Mouse (Mus musculus) liver, embryonic 16.5 days (tissue): ENCODE data around the gene Nfia. TPM values are rescaled to one million over a fixed set of nuclear protein-coding genes. Genes with fewer than 3 reads are reported as not detected.

Experiments
- ATAC-seq: fragments of 200-750 bp; cut with Nextera tagmentation; 2 replicates; pipeline ENCODE4 v1.8.0; 2017; ENCODE audit warnings: low read depth, mild to moderate bottlenecking, moderate number of reproducible peaks, moderate library complexity
- H3K27ac ChIP-seq: fragments of 300-500 bp; sonication (generic); 2 replicates; pipeline ENCODE4 v1.5.1; 2014; ENCODE audit warnings: mild to moderate bottlenecking, low read length
- H3K27me3 ChIP-seq: fragments of 300-500 bp; sonication (generic); 2 replicates; pipeline ENCODE4 v1.6.1; 2014; ENCODE audit warnings: low read depth, low read length, mixed read lengths; ENCODE audit not compliant: control insufficient read depth, insufficient read depth
- H3K36me3 ChIP-seq: fragments of 300-500 bp; sonication (generic); 2 replicates; pipeline ENCODE4 v1.6.1; 2014; ENCODE audit warnings: mild to moderate bottlenecking; ENCODE audit not compliant: control insufficient read depth, insufficient read depth
- H3K4me1 ChIP-seq: fragments of 300-500 bp; sonication (generic); 2 replicates; pipeline ENCODE4 v1.6.1; 2014; ENCODE audit warnings: low read depth, low read length, mixed read lengths; ENCODE audit not compliant: control insufficient read depth
- H3K4me2 ChIP-seq: fragments of 300-500 bp; sonication (generic); 2 replicates; pipeline ENCODE4 v1.6.1; 2014; ENCODE audit warnings: low read depth, low read length, mixed read lengths
- H3K4me3 ChIP-seq: fragments of 300-500 bp; sonication (generic); 2 replicates; pipeline ENCODE4 v1.5.1; 2014; ENCODE audit warnings: low read depth, mild to moderate bottlenecking, low read length
- H3K9ac ChIP-seq: fragments of 300-500 bp; sonication (generic); 2 replicates; pipeline ENCODE4 v1.6.1; 2014; ENCODE audit warnings: low read depth, low read length
- H3K9me3 ChIP-seq: fragments of 300-500 bp; sonication (generic); replicated peaks from 2 replicates; pipeline ENCODE4 v1.6.1; 2016; ENCODE audit warnings: low read length; ENCODE audit not compliant: control insufficient read depth
- WGBS: fragments of 180-500 bp; shearing (Covaris S2); extraction: QIAGEN DNeasy Blood & Tissue Kit; methylation state at CpG from one replicate; pipeline ENCODE4 v1.1.7; 2014; ENCODE audit not compliant: insufficient replicate concordance; 5-methylcytosine and 5-hydroxymethylcytosine counted together
- polyA plus RNA-seq: library from polyadenylated mRNA; unstranded; fragments of >200 nt; fragmentation: Nextera tagmentation; extraction: Ambion mirVana; gene quantifications from 2 replicates; pipeline ENCODE4 v1.2.1, GENCODE M21; 2015

The Nfia gene
- polyA plus RNA-seq, 1 experiment from 2014 or later: 5.7 TPM

- H3K4me1 ChIP-seq: peaks cover 12% of the 10 kb centered on the region
- no peaks in the 10 kb centered on the region for H3K27me3 ChIP-seq
- no peak overlapping the region for H3K9ac ChIP-seq
- no peaks in the 10 kb centered on the region for H3K36me3 ChIP-seq
- no peak overlapping the region for H3K4me3 ChIP-seq
- H3K9me3 ChIP-seq: no peaks in the 10 kb centered on the region
- H3K4me2 ChIP-seq: no peak overlapping the region
- no peak for ATAC-seq
- H3K27ac ChIP-seq: no peak overlapping the region
- 26% methylated on average over 7 of the region's 7 CpGs for WGBS
These were observed 67.0 kb downstream of the Nfia start for GRCm38 (mm10) chr4:97839406-97840101.

DNA sequence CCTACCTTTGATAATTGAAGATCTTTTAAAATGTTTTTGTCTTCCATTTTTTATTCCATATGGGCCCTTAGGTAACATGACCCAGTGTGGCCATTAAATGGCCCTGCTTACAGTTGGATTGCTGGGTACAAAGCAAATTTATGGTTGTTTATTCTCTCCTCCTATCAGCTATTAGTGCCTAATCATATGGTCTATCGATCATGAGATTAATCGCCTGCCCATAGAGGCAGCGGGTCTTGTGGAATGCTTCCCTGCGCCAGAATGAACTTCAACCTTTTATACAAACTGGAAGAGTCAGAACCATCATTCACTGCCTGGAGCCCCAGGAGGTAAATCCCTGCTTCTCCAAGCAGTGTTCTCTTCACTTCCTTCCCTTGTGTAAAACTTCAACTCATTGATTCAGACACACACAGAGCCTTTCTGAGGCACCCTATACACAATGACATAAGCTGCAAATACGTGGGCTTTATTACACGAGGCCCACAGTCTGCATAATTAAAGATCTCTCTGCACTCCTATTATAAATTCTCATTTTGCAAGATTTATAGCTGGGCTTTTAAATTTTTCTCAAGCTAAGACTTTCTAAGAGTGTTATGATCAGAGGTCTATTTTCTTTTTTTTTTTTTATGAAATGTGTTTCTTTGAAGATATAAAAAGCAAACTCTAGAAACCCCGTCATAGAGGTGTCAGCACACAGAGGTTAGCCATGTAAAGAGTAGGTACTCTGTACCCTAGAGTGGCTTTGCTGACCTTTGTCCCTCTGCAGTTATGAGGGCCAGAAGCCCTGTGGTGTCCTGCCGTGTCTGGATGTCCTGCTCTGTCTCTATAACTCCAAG lies 67.9 kb downstream of the Nfia start:
- Histone ChIP-seq H3K4me3 (no peak overlapping the region), H3K9ac (no peak overlapping the region), H3K9me3 (no peaks in the 10 kb centered on the region), H3K36me3 (no peaks in the 10 kb centered on the region), H3K4me1 (peaks cover 12% of the 10 kb centered on the region), H3K4me2 (no peak overlapping the region), H3K27me3 (no peaks in the 10 kb centered on the region), H3K27ac (no peak overlapping the region)
- 66% methylated on average over 8 of the region's 8 CpGs for WGBS
- peak; percentile 67 for ATAC-seq

- Histone ChIP-seq H3K4me2 (no peak overlapping the region), H3K27me3 (no peaks in the 10 kb centered on the region), H3K9me3 (no peaks in the 10 kb centered on the region), H3K9ac (no peak overlapping the region), H3K4me3 (no peak overlapping the region), H3K27ac (no peak overlapping the region), H3K36me3 (no peaks in the 10 kb centered on the region), H3K4me1 (peaks cover 12% of the 10 kb centered on the region)
- WGBS: 66% methylated on average over 4 of the region's 4 CpGs
- ATAC-seq: no peak
These were observed 68.6 kb downstream of the Nfia start for GRCm38 (mm10) chr4:97841063-97841595.

GRCm38 (mm10) chr4:97841745-97842144 lies 69.2 kb downstream of the Nfia start:
- H3K4me2 ChIP-seq: no peak overlapping the region
- peaks cover 12% of the 10 kb centered on the region for H3K4me1 ChIP-seq
- H3K36me3 ChIP-seq: no peaks in the 10 kb centered on the region
- no peaks in the 10 kb centered on the region for H3K9me3 ChIP-seq
- H3K27ac ChIP-seq: no peak overlapping the region
- 15% methylated on average over 5 of the region's 5 CpGs for whole genome bisulfite sequencing
- no peak for ATAC-seq
- H3K9ac ChIP-seq: no peak overlapping the region
- H3K4me3 ChIP-seq: no peak overlapping the region
- no peaks in the 10 kb centered on the region for H3K27me3 ChIP-seq

DNA sequence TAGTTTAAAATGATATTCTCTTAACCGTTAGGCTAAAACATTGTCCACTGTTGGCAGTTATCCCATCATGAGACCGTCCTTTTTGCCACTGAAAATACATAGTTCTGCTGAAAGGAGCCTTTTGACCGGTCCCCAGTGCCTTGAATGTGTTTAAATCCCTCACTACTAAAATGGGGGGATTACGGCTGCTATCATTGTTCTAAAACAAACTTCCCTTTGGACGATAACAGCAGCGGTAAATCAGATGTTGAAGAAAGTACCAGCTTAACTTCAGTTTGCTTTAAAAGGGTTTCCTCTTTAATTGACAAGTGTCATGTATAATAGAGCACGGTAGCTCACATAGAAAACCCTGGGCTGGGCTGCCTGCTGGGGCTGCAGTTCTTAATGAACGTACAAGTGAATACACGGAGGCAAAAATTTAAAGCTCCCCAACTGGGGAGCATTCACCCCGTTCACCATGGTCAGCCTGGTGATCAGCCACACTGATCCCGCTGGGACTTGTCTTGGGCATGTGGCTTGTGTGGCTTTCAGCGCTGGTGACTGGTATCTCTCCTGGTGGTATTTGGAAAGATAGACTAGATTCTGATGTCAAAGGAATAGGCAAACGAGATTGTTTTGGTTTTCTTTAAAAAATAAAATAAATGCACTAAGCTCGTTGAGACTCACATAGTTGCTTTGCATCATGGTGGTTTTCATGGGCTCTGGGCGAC lies 71.6 kb downstream of the Nfia start:
- H3K4me2 ChIP-seq: no peak overlapping the region
- 59% methylated on average over 15 of the region's 15 CpGs for WGBS
- no peaks in the 10 kb centered on the region for H3K36me3 ChIP-seq
- H3K27me3 ChIP-seq: no peaks in the 10 kb centered on the region
- H3K4me3 ChIP-seq: no peak overlapping the region
- no peaks in the 10 kb centered on the region for H3K9me3 ChIP-seq
- no peak for ATAC-seq
- no peak overlapping the region for H3K27ac ChIP-seq
- no peak overlapping the region for H3K9ac ChIP-seq
- peaks cover 7% of the 10 kb centered on the region for H3K4me1 ChIP-seq

- Histone ChIP-seq H3K9me3 (no peaks in the 10 kb centered on the region), H3K36me3 (no peaks in the 10 kb centered on the region), H3K4me1 (peaks cover under 1% of the 10 kb centered on the region; the same call in 1 of the 2 replicates), H3K27me3 (no peaks in the 10 kb centered on the region), H3K4me2 (peak overlapping the region; percentile 8; the same call in 1 of the 2 replicates), H3K9ac (no peak overlapping the region), H3K4me3 (no peak overlapping the region), H3K27ac (0 out of 2 replicates have a peak overlapping the region, but pooled peaks have one; percentile 15)
- ATAC-seq: no peak
- WGBS: 5% methylated on average over 6 of the region's 6 CpGs
These were observed 72.4 kb downstream of the Nfia start for GRCm38 (mm10) chr4:97844899-97845298.

GRCm38 (mm10) chr4:97847653-97848052 lies 75.1 kb downstream of the Nfia start:
- H3K9ac ChIP-seq: no peak overlapping the region

GRCm38 (mm10) chr4:97850991-97851390 lies 78.5 kb downstream of the Nfia start:
- no peak overlapping the region for H3K27ac ChIP-seq

More at GRCm38 (mm10) chr4:97847653-97848052, 75.1 kb downstream of the Nfia start:
- no peaks in the 10 kb centered on the region for H3K36me3 ChIP-seq
- no peaks in the 10 kb centered on the region for H3K9me3 ChIP-seq
- H3K4me3 ChIP-seq: no peak overlapping the region
- no peaks in the 10 kb centered on the region; the same call in 1 of the 2 replicates for H3K4me1 ChIP-seq
- WGBS: 59% methylated on average over 5 of the region's 5 CpGs
- no peaks in the 10 kb centered on the region for H3K27me3 ChIP-seq
- no peak for ATAC-seq
- H3K4me2 ChIP-seq: no peak overlapping the region
- no peak overlapping the region for H3K27ac ChIP-seq

More at GRCm38 (mm10) chr4:97850991-97851390, 78.5 kb downstream of the Nfia start:
- Histone ChIP-seq H3K9ac (no peak overlapping the region), H3K4me2 (no peak overlapping the region), H3K4me1 (no peaks in the 10 kb centered on the region; the same call in 1 of the 2 replicates), H3K9me3 (no peaks in the 10 kb centered on the region), H3K36me3 (no peaks in the 10 kb centered on the region), H3K27me3 (no peaks in the 10 kb centered on the region), H3K4me3 (no peak overlapping the region)
- ATAC-seq: no peak
- 69% methylated on average over 3 of the region's 3 CpGs for WGBS
